Mouse (Mus musculus): ENCODE results near the gene Ptpn1. TPM values are rescaled to one million over a fixed set of nuclear protein-coding genes. Genes with fewer than 3 reads are reported as not detected.
A peak's percentile ranks its signal among the peaks of the same experiment; 100 is the strongest.

Ptpn1 gene
- total RNA-seq, 2 experiments from 2014 or later: 43.1 to 50.2 TPM

- peak; percentile 54 for DNase-seq
Measured at GRCm38 (mm10) chr2:167920960-167921495, 10.8 kb upstream of the Ptpn1 start.

GRCm38 (mm10) chr2:167921823-167922222 is 10.0 kb upstream of the Ptpn1 start:
- DNase-seq: no peak

- no peak for DNase-seq
Measured at GRCm38 (mm10) chr2:167924011-167924410, 7.8 kb upstream of the Ptpn1 start.

GRCm38 (mm10) chr2:167924803-167925604 is 6.9 kb upstream of the Ptpn1 start:
- peak; percentile 89 for DNase-seq

GRCm38 (mm10) chr2:167925841-167926800 is 5.7 kb upstream of the Ptpn1 start:
- DNase-seq: no peak

- DNase-seq: no peak
Measured at GRCm38 (mm10) chr2:167928002-167928526, 3.8 kb upstream of the Ptpn1 start.

- no peak for DNase-seq
Measured at GRCm38 (mm10) chr2:167928972-167929371, 2.9 kb upstream of the Ptpn1 start.

GRCm38 (mm10) chr2:167930975-167931374 is 882 bp upstream of the Ptpn1 start:
- DNase-seq: no peak

- peak; percentile 49 for DNase-seq
Measured at GRCm38 (mm10) chr2:167932727-167933231, 922 bp downstream of the Ptpn1 start.

- no peak for DNase-seq
Measured at GRCm38 (mm10) chr2:167933397-167933796, 1.5 kb downstream of the Ptpn1 start.

GRCm38 (mm10) chr2:167935956-167936355 is 4.1 kb downstream of the Ptpn1 start:
- no peak for DNase-seq

GRCm38 (mm10) chr2:167938786-167939185 is 6.9 kb downstream of the Ptpn1 start:
- no peak for DNase-seq

GRCm38 (mm10) chr2:167939204-167939603 is 7.3 kb downstream of the Ptpn1 start:
- no peak for DNase-seq

- no peak for DNase-seq
Measured at GRCm38 (mm10) chr2:167939632-167940399, 8.0 kb downstream of the Ptpn1 start.

- DNase-seq: no peak
Measured at GRCm38 (mm10) chr2:167940636-167941035, 8.8 kb downstream of the Ptpn1 start.

- no peak for DNase-seq
Measured at GRCm38 (mm10) chr2:167941320-167941719, 9.5 kb downstream of the Ptpn1 start.

GRCm38 (mm10) chr2:167941745-167942176 is 9.9 kb downstream of the Ptpn1 start:
- no peak for DNase-seq

- peak; percentile 83 for DNase-seq
Measured at GRCm38 (mm10) chr2:167942199-167942925, 10.5 kb downstream of the Ptpn1 start.

- peak; percentile 45 for DNase-seq
Measured at GRCm38 (mm10) chr2:167942926-167943633, 11.2 kb downstream of the Ptpn1 start.

- no peak for DNase-seq
Measured at GRCm38 (mm10) chr2:167944193-167944592, 12.3 kb downstream of the Ptpn1 start.

All from adrenal gland, postnatal 10 days (tissue).